Mouse (Mus musculus) adrenal gland, adult 10 weeks (tissue): ENCODE measurements around the gene Klhdc3. TPM values are rescaled to one million over a fixed set of nuclear protein-coding genes. Genes with fewer than 3 reads are reported as not detected.

Experiments
- polyA plus RNA-seq: library from polyadenylated mRNA; stranded (reverse); fragments of 350-450 nt; fragmentation: Illumina TruSeq; extraction: RNeasy Lipid Tissue Mini Kit (QIAGEN cat#74804); gene quantifications from one replicate; pipeline ENCODE4 v1.2.3, GENCODE M21; 2014; ENCODE audit warnings: low read depth, low replicate concordance

Klhdc3 gene
- polyA plus RNA-seq = 3.8 TPM

GRCm38 (mm10) chr17:46680760-46681373, at the start of gene Klhdc3:
TSS of gene Klhdc3 (minus strand) at chr17:46680914.

GRCm38 (mm10) chr17:46728904-46729318, 48.2 kb upstream of the Klhdc3 start, which contains the start of gene Gnmt:
TSS of gene Gnmt (minus strand) at chr17:46729168.

DNA sequence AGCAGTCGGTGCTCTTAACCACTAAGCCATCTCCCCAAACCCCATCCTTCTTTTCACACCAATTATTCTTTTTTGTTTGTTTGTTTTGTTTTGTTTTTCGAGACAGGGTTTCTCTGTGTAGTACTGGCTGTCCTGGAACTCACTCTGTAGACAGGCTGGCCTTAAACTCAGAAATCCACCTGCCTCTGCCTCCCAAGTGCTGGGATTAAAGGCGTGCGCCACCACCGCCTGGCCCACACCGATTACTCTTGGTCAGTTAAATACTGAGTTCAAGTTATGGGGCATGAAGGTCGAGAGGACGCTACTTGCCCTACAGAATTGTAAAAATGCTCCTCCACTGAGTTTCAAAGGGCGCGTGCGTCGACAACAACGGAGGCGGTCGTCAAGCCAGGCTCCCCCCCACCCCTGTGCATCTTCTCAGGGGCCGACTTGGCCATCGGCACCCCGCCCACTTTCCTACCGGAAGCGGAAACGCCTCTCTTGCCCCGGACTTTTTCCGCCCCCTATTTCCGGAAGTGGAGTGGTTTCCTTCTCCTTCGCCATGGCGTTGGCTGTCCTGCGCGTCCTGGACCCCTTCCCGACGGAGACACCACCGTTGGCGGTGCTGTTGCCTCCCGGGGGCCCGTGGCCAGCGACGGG, 30.4 kb upstream of the Klhdc3 start, which contains the start of gene Pex6:
Gene Pex6, plus strand, starts transcription at position 505 of the 639 bp plus-strand sequence.

GRCm38 (mm10) chr17:46704887-46705835, 24.4 kb upstream of the Klhdc3 start, which contains the start of gene Ppp2r5d:
TSS of gene Ppp2r5d (minus strand) at chr17:46705111.

GRCm38 (mm10) chr17:46678416-46678815, 2.3 kb downstream of the Klhdc3 start, which contains the start of gene Mea1:
TSS of gene Mea1 (plus strand) at chr17:46678793.

GRCm38 (mm10) chr17:46673850-46674529, 6.7 kb downstream of the Klhdc3 start, which contains the start of gene Rrp36:
TSS of gene Rrp36 (minus strand) at chr17:46674352.

DNA sequence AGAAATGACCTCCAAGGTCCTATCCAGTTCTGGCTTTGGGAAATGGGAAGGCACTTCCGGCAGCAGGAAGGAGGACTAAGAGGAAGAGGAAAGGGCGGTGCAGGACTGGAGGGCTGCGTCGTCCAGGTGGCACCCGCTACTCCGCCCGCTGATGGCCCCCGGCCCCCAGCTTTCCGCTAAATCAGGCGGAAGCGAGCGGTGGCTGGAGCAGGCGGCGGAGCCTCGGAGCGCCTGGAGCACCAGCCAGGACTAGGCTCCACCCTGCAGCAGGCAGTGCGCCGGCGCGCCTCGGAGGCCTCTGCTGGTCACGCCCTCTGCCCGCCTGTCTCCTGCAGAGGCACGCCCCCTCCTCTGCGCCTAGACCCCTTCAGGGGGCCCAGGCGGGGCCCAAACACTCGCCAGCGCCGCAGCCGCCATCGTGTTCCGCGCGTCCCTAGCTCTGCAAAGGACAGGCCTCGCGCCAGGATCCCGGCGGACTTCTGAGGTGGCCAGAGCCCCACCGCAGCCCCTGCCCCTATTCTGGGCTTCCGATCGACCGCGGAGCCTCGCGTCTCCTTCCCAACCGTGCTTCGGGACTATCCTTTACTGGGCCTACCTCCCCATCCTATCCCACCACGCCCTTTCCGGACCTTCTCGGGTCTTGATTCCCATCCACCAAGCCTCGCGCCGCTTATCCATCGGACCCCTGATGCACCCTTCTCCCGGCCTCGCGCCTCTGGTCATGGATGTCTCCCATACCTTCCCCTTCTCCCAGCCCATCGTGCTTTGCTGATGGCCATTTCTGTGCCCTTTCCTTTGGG, 30.3 kb downstream of the Klhdc3 start, which contains the start of gene Cul7:
Gene Cul7, plus strand, starts transcription at position 106 of the 800 bp plus-strand sequence.

DNA sequence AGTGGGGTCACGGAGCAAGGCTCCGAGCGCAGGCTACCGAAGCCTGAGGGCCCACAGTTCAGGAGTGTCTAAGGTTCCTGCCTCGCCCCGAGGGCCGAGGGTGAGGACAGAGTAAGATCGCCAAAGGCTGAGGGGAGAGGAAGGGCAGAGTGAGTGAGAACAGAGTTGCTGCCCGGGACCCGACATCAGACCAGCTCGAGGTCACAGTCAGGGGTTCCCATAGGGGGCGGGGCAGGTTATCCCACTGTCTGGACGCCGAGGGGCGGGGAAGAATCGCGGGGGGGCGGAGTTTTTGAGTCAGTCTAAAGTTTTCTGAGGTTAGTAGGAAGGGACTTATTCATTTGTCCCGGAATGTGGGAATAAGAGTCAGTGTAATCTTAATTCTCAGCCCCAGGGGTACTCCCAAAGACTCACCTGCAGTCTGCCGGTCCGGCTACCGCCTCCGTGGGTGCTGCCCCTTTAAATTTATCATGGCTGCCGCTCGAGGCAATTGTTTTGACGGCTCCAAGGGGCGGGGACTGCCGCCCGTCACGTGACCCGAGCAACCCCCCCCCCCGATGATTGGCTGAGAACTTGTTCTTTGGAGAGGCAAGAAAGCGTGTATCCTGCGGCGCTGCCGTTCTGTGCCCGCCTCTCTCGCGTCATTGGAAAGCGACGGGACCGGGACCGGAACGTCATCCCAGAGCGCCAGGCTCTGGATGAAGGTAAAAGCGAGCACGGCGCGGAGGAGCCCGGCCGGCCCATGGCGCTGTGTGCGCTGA, 35.0 kb downstream of the Klhdc3 start, which contains the start of the genes Klc4 and Mrpl2:
Gene Klc4, minus strand, starts transcription at position 462 of the 761 bp plus-strand sequence.
Gene Mrpl2, plus strand, starts transcription at position 669 of the 761 bp plus-strand sequence.

GRCm38 (mm10) chr17:46628791-46629684, 51.7 kb downstream of the Klhdc3 start, which contains the start of gene Ptk7:
TSS of gene Ptk7 (minus strand) at chr17:46629504.

Other genes with a start within 250 kb of the Klhdc3 start
- gene Slc22a7, start 242.5 kb downstream of the Klhdc3 start, polyA plus RNA-seq = not detected
- not detected for gene Ttbk1, start 193.2 kb downstream of the Klhdc3 start, polyA plus RNA-seq
- gene Dnph1, start 184.2 kb downstream of the Klhdc3 start, polyA plus RNA-seq = 1.6 TPM
- 1.3 TPM for gene Cul9, start 134.5 kb downstream of the Klhdc3 start, polyA plus RNA-seq
- not detected for gene Srf, start 124.7 kb downstream of the Klhdc3 start, polyA plus RNA-seq
- 0.41 TPM for gene Ptk7, start 51.4 kb downstream of the Klhdc3 start, polyA plus RNA-seq
- not detected for gene Klc4, start 34.9 kb downstream of the Klhdc3 start, polyA plus RNA-seq
- 3.4 TPM for gene Mrpl2, start 34.7 kb downstream of the Klhdc3 start, polyA plus RNA-seq
- gene Cul7, start 30.6 kb downstream of the Klhdc3 start, polyA plus RNA-seq = 0.41 TPM
- gene Rrp36, start 6.6 kb downstream of the Klhdc3 start, polyA plus RNA-seq = 4.2 TPM
- gene Mea1, start 2.1 kb downstream of the Klhdc3 start, polyA plus RNA-seq = 5.2 TPM
- gene Ppp2r5d, start 24.2 kb upstream of the Klhdc3 start, polyA plus RNA-seq = 11.0 TPM
- 0.82 TPM for gene Pex6, start 30.5 kb upstream of the Klhdc3 start, polyA plus RNA-seq
- gene Gnmt, start 48.3 kb upstream of the Klhdc3 start, polyA plus RNA-seq = not detected
- gene Cnpy3, start 71.3 kb upstream of the Klhdc3 start, polyA plus RNA-seq = 1.2 TPM
- gene Ptcra, start 82.8 kb upstream of the Klhdc3 start, polyA plus RNA-seq = not detected
- 28.8 TPM for gene 2310039H08Rik, start 91.7 kb upstream of the Klhdc3 start, polyA plus RNA-seq
- 34.1 TPM for gene Rpl7l1, start 101.8 kb upstream of the Klhdc3 start, polyA plus RNA-seq
- gene Bicral, start 177.6 kb upstream of the Klhdc3 start, polyA plus RNA-seq = 9.7 TPM
- 0.87 TPM for gene Tbcc, start 209.8 kb upstream of the Klhdc3 start, polyA plus RNA-seq
- not detected for gene Prph2, start 229.5 kb upstream of the Klhdc3 start, polyA plus RNA-seq